Mouse (Mus musculus) A20 (cell line): ENCODE measurements around the gene Gm20696.
A peak's percentile ranks its signal among the peaks of the same experiment; 100 is the strongest.

Experiments used
- DNase-seq: peaks from one replicate; pipeline ENCODE4 v3.0.0-alpha.2; 2011; ENCODE audit warnings: low read depth, low spot score

Gene Gm20696

DNA sequence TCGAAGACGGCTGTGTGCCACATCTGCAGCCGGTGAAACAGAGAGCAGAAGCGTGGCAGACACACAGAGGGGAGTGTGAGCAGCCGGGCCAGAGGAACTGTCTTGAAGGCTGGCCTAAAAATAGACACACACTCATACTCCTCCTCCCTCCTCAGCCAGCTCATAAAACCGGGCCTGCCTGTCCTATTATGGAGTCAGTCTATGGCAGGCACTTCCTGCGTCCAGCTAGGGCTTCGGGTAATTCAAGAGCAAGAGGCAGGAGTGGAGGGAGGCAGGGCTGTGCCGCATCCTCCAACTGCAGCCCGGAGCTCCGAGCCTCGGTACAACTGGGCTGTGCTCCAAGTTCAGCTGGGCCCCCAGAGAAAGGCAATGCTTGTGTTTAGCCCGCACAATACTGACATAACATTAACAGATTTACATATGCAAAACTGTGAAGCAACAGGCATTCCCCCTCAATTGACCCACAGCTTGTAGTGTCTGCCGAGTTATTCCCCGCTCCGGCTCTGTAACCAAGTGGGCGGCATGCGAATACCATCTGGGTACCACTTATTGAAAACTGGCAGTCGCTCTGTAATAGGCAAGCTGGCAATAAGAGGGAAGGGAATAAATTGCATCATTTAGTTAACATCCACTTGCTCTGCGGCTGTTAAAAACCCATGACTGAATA is 181.2 kb downstream of the Gm20696 start:
- DNase-seq, result peak; percentile 91

DNA sequence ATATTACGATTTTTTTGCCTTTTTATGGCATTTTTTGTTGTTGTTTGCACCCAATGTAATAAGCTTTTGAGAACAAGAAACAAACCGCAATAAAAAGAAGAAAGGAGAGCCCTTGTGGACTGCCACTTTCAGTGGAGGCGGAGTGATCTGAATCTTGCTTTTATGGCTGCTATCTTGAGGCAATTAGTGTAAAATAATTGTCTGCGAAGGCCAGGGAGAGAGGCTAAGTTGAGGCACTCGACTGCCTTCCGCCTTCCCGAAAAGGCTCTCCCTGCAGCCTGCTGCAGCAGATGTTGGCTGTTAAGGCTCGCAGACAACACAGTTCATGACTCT is 181.7 kb downstream of the Gm20696 start:
- no peak for DNase-seq

DNA sequence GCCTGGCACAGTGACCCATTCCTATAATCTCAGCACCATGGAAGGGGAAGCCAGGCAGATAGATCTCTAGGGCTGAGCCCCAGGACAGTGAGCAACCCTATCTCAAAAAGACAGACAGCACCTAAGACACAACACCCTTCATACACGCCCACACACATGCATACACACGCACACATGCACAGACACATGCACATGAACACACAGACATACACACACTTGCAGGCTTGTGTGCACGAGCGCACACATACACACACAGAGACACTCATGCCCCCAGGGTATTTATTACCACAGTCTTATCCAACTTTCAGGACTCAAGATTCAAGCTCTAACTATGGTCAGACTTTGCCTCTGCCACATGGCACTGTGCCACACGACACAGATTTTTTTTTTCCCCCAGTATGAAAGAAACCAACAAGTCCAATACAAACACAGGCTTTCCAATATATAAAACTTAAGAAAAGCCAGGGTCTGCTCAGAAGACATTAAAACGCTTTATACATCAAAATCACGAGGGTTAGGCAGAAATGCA is 182.3 kb downstream of the Gm20696 start:
- no peak for DNase-seq

DNA sequence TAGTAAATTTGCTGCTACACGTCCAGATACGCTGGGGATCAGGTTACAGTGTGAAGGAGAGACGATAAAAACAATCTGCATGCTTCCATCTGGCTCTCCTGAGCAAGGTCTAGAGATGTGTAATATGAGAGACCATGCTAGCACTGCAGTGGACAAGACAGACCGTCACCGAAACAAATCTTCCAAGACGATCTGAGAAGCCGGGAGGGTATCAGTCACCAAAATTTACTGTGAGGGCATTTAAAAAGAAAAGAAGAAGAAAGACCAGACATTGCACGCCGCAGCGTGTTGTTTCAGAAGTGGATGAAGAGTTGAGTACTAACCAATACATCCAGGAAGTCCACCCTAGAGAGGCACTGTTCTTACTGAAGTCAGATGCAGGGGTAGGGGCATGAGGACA is 183.0 kb downstream of the Gm20696 start:
- no peak for DNase-seq

DNA sequence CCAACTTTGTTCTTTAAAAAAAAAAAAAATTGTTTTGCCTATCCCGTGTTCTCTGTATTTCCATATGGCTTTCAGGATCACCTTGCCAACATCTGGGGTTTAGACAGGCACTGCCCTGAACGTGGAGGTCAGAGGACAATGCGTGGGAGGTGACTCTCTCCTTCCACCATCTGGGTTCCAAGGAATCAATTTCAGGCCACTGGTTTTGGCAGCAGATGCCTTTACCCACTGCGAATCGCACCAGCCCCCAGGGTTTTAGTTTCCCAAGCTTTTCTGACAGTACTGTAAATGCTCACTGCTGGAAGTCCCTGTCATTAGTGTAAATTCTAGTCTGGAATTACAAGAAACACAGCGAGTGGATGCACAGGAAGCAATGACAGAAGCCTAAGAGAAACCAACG is 185.0 kb downstream of the Gm20696 start:
- no peak for DNase-seq

DNA sequence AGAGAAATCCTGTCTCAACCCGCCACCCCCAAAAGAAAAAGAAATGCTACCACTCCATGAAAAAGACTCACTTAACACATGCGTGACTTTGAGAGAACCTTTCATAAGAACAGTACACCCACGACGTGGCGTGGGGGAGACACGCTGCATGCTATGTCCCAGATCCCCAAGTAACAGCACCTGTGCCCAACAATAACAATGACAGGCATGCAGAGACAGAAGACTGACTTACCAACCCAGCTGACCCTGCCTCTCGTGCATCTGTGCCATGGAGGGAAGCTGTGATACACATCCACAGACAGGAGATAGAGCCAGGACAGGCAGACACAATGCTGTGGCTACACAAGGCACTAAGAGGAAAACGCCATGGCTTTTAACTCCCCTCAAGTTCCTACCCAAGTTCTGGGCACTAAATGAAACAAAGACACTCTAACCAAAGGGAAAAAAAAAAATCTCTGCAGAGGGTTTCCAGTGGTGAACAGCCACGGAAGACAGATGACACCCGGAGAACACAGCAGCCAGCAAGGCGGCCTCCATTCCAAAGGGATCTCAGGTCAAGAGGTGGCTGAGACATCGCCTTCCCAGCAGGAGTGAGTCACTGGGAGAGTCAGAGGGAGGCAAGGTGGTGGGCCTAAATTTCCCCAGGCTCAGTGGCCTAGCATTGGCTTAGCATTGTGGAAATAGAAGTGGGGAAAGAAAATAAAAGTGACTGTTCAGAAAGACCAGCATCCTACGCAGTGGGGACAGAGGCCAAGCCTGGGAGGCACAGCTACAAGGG is 187.5 kb downstream of the Gm20696 start:
- DNase-seq, result no peak

DNA sequence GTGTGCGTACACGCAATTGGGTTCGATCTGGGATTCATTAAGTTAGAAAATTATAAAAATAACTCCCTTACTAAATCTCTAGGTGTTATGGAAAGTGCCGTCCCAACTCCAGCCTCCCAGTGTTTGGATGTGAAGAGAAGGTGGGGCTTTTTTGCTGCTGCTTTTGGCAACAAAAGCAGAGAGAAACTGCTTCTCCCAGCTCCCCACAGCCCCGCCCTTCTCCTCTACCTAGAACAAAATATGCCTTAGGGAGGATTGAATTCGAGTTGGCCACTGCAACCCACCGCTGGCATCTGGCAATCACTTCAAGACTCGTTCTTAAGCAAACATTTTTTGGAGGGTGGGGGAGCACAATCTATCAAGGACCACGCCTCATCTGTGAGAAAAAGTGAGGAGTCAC is 191.6 kb downstream of the Gm20696 start:
- no peak for DNase-seq

DNA sequence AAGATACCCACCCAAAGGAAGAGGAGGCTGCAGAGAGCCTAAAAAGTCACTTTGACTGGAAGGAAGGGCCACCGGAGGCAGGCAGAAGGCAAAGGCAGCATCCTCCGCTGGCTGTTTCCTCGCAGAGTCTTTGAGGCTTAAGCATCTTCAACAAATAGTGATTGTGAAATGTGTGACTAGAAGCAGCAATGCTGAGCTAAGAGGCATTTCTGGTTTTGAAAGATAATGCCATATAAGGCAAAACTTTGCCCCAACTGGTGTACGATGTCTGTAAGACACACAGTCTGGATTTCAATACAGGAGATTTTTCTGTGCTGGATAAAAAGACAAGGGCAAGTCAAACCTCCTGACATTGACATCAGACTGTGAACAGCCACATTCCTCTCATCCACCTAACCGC is 195.7 kb downstream of the Gm20696 start:
- no peak for DNase-seq

DNA sequence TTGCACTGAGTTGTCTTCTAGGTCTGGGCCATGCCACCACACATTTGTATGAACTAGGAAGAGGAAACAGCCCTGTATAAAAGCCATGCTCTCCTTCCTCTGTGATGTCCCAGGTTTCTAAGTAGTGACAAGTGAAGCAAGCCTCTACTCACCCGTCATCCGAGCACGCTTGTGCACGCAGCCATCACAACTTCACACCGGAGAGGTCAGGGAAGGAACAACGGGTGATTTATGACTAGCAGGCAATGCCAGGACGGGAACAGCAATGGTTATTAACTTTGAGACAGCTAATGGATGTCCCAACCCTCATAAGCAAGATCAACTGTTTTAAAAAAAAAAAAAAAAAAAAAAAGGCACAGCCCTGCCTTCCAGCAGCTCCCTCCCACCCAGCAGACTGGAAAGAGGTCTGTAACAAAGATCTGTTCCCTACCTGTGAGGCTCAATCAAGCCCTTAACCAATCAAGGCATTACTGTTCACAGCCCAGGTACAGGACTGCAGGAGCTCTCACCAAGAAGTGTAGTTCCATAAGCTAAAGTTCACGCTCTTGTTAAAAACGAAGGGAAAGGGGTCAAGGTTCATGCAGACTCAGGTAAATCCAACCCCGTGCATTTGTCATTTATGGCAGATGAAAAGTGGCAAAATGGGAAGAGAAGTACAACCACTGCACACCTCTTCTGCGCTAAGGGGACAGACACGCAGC is 197.3 kb downstream of the Gm20696 start:
- DNase-seq, result no peak

DNA sequence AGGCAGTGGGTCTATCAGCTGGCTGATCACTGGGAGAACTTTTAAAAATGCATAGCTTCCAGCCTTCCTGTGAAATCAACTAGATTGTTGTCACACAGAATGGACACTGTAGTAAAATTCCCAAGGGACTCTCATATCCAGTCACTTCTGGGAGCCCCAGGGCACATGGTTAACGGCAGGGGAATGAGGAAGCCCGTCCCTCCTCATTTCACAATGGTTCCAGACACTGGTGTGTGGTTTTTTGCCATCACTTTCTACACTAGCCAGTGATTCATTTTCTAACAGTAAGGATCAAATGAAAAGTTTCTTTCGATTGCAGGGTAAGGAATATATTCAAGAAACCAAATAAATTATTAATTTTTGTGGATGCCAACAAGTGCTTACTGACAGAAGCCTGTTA is 198.8 kb downstream of the Gm20696 start:
- DNase-seq, result no peak

DNA sequence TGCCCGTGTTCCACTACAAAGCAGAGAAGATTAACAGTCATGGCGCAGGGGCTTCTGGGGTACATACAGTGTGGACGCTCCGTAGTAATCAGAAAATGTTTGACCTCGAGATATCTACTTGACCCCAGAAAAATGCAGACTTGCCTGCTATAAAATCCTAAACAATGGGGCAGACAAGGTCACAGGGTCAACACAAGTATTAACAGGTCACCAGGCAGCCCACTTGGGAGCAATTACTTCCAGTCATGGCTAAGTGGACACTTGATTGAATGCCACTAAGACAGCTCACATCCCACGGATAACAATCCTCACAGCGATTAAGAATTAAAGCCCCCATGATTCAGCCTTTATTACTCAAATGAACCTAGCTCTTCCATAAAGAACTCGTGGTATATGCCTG is 199.5 kb downstream of the Gm20696 start:
- DNase-seq, result no peak

DNA sequence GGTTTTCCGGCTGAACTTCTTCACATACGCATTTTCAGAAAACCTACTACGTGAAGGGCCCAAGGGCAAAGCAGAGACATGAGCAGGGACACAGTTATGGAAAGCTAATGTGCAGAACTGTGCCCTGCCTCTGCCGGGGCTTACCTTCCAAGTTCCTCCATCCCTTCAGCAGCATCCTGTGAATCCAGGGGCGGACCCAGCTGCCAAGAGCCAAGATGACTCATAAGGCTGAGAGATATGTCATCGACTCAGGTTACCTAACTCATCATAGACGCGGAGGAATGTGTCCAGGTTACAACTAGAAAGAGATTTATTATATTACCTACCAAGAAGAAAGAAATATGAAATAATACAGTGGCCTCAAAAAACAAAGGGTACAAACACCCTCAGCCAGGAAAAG is 200.2 kb downstream of the Gm20696 start:
- DNase-seq, result no peak

DNA sequence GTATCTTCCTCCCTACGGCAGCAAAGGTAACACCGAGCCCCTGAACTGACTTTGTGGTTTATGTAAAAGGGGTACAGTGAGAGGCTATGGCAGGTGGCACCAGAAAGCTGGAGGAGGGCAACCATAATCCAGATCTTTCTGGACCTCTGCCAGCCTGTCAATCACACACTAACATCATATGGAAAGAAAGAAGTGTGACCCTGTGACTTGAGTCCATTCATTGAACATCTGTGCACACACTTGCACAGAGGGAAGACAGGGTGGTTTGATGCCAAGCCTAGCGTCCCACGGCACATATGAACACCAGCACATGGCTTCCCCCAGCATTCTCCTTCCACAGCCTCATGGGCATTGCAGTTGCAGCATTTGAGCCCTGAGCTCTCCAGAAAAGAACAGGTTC is 202.1 kb downstream of the Gm20696 start:
- DNase-seq, result no peak

DNA sequence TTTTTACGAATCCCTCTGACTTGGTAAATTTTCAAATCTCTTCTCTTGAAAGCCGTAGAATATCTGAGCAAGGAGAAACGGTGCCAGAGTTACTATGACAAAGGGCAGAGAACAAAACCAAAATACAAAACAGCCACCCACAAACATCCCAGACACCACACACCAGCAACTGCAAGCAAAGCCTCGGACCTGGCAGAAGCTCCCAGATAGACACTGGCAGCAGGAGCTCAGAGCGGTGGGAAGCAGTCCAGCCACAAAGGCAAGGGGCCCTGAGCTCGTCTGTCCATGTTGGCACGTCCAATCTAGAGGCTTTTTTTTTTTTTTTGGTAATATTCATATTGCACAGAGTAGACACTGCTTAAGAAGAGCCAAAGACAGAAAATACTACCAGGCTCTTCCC is 202.7 kb downstream of the Gm20696 start:
- DNase-seq, result no peak

DNA sequence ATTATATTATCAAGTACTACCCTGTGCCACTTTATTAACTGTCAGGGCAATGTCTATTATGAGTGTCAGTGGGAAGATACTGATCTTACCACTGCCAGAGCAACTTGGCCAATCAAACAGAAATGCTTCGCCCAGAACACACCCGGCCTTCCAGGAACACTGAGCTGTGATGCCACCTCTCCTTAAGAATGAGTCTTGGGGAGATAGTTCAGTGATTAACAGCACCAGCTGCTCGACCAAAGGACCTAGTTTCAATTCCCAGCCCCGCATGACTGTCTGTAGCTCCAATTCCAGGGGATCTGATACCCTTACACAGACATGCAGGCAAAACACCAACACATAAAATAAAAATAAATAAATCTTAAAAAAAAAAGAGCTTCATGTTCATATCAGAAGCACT is 207.8 kb downstream of the Gm20696 start:
- DNase-seq, result no peak

DNA sequence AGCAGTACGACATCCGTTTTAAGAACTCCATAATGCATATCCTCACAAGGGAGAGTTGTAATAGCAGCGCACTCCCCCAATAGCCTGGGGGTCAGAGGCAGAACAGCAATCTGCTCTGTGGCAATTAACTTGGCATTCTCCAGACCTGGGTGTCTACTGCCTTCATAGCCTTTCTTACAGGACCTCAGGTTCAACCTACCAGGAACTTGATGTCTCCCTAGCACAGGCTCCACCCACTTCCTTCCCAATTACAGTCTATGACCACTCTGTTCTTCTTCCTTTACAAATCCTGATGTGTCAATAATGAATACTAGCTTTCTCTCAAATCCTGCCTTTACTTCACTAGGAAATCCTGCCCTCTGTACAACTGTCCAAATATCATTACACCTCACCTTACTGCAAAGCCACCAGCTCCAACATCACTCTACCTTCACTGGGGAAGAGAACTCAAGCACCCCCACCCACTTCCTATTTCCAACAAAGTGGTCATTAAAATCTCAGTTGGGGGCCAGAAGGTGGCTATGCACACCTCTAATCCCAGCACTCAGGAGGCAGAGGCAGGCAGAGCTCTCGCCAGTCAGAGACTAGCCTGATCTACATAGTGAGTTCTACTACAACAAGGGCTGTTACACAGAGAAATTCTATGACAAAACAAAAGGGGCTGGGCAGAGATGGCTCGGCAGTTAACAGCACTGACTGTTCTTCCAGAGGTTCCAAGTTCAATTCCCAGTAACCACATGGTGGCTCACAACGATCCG is 212.7 kb downstream of the Gm20696 start:
- no peak for DNase-seq

DNA sequence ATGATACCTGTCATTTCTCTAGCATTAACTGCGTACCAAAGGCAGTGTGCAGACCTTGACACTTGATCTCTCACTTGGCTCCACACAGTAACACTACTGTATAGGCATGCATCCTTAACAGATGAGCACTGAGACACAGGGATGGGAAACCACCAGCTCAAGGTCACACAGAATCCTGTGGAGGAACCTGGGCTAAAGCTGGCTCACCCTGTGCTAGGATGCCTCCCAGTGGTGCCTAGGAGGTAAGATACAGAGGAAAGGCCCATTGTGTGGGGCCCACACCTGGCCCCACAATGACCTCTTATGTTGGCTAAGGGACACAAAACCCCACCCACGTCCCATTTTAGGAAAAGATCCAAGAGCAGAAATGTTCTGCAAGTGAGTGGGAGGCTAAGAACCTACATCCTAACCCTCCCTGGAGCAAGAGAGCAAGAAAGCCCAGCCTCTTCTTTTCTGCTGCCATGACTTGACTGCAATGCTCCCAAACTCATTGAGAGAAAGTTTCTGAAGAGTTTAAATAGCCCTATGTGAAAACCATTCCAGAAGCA is 213.9 kb downstream of the Gm20696 start:
- peak; percentile 54 for DNase-seq

DNA sequence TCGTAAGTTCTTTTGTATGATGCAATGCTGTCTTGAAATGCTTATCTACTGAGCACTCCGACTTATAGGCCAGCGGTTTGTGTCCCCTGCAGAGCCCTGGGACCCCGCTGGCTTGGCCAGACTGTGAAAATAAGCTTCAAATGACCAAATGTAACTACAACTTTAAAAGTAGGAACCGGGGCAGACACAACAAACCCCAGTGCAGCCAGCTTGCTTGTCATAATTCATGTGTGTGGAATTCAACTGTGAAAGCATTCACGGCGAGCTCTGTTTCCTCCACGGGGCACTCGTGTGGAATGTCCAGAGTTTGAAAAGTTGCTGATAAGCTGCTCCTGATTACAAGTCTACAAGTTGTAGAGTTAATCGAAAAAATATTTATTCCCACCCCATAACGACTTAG is 215.1 kb downstream of the Gm20696 start:
- DNase-seq, result no peak

DNA sequence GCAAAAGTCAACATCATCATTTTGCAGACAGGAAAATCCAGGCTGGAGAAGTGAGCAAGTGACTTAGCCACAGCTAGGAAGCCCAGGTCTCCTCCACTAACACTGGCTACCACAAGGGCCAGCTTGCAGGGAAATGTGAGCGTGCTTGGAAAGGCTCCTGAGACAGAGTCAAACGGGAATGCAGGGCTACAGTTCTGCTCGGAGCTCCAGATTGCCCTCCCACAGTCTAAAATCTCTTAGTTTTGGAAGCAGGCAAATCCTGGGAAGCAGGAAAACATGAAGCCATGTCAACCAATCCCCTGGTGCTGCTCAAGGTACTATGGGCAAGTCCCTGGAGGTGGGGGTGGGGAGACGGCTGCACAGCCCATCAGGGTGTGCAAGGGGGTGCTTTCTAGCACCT is 219.2 kb downstream of the Gm20696 start:
- no peak for DNase-seq

DNA sequence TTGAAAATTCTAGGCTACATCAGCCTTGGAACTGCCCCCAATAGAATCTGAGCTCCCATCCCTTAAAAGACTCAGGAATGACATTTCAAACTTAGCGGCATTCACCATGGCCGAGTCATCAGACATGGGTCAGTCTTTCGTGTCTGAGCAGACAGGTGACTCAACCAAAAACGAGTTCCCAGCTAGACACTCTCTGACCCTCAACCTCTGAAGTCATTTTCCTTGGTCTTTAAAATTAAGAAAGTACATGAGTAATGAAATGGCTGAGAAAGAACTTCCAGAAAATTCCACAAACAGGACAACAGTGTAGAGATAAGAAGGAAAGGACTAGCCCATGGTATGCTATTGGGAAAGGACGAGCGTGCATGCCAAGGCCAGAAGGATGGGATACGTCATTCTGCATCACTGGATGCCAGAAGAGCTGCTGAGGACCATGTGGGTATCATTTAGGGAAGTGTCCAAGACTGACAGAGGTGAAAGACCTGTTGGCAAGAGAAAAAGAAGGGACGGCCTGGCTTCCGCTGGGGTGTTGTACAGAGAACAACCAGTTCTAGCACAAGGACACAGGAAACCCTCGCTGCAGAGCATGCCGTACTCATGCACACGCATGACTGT is 219.7 kb downstream of the Gm20696 start:
- no peak for DNase-seq

DNA sequence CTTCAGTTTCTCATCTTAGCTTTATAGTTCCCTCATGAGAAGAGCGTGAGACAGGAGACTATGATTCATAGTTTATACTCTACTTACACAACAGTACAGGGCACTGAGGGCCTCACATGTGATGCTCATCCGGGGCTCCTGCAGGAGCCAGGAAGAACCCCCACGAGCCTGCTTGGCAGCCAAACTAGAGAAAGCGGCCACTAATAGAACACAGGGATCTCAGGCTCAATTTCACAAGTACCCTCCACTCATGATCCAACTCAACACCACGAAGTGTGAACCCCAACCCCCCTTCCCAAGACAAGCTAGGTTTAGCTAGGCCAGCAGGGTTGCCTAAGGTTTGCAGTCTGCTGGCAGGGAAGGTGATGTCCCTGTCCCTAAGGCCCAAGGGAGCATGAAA is 223.1 kb downstream of the Gm20696 start:
- no peak for DNase-seq
